Mouse (Mus musculus): ENCODE results near the gene Cav2. TPM values are rescaled to one million over a fixed set of nuclear protein-coding genes. Genes with fewer than 3 reads are reported as not detected.

The Cav2 gene
- 12.1 and 14.3 TPM in 2 replicates for polyA plus RNA-seq (2014; fragmentation: Nextera tagmentation; extraction: Ambion mirVana)

- peak within 1 kb of the TSS; percentile 97 for H3K4me2 ChIP-seq (ENCODE audit: low read length)
- H3K36me3 ChIP-seq (ENCODE audit: control insufficient read depth, insufficient read depth, low read length), result no peaks in the 10 kb centered on the region
- H3K9ac ChIP-seq (ENCODE audit: low read length), result peak within 1 kb of the TSS; percentile 75
- no peak within 1 kb of the TSS for H3K27ac ChIP-seq (ENCODE audit: low read depth, low read length)
- H3K4me1 ChIP-seq (ENCODE audit: control insufficient read depth, insufficient read depth, low read length), result peaks cover 9% of the 10 kb centered on the region; the same call in 1 of the 2 replicates
- DNase-seq (ENCODE audit: low spot score) (peak; percentile 69), ATAC-seq (peak; percentile 94)
- 1% methylated on average over 40 of the region's 40 CpGs for WGBS
- peak within 1 kb of the TSS; percentile 51 for H3K4me3 ChIP-seq (ENCODE audit: low read depth, low read length)
- H3K27me3 ChIP-seq (replicated peaks; ENCODE audit: control insufficient read depth, insufficient read depth, low read length), result 0 out of 2 replicates have a peak, but pooled peaks cover 4% of the 10 kb centered on the region
- no peaks in the 10 kb centered on the region for H3K9me3 ChIP-seq (replicated peaks; ENCODE audit: control insufficient read depth, low read length)
Observed at GRCm38 (mm10) chr6:17280939-17281756, at the start of gene Cav2. TSS of gene Cav2 (plus strand) at chr6:17281185.

- no peaks in the 10 kb centered on the region for H3K9me3 ChIP-seq (replicated peaks; ENCODE audit: control insufficient read depth, low read length)
- H3K4me2 ChIP-seq (ENCODE audit: low read length), result no peak overlapping the region
- no peaks in the 10 kb centered on the region for H3K4me1 ChIP-seq (ENCODE audit: control insufficient read depth, insufficient read depth, low read length)
- no peak overlapping the region for H3K27ac ChIP-seq (ENCODE audit: low read depth, low read length)
- H3K36me3 ChIP-seq (ENCODE audit: control insufficient read depth, insufficient read depth, low read length), result no peaks in the 10 kb centered on the region
- 93% methylated on average over 1 of the region's 1 CpGs for WGBS
- no peak overlapping the region for H3K4me3 ChIP-seq (ENCODE audit: low read depth, low read length)
- no peak overlapping the region for H3K9ac ChIP-seq (ENCODE audit: low read length)
- DNase-seq (ENCODE audit: low spot score), result no peak
- H3K27me3 ChIP-seq (replicated peaks; ENCODE audit: control insufficient read depth, insufficient read depth, low read length), result no peaks in the 10 kb centered on the region
- no peak for ATAC-seq
Observed at GRCm38 (mm10) chr6:17239693-17240092, 41.3 kb upstream of the Cav2 start.

GRCm38 (mm10) chr6:17241013-17241412 is 40.0 kb upstream of the Cav2 start:
- WGBS, result 96% methylated on average over 1 of the region's 1 CpGs
- H3K27ac ChIP-seq (ENCODE audit: low read depth, low read length), result no peak overlapping the region
- DNase-seq (ENCODE audit: low spot score), result no peak
- H3K4me2 ChIP-seq (ENCODE audit: low read length), result no peak overlapping the region
- no peaks in the 10 kb centered on the region for H3K27me3 ChIP-seq (replicated peaks; ENCODE audit: control insufficient read depth, insufficient read depth, low read length)
- H3K4me3 ChIP-seq (ENCODE audit: low read depth, low read length), result no peak overlapping the region
- H3K9ac ChIP-seq (ENCODE audit: low read length), result no peak overlapping the region
- no peak for ATAC-seq
- H3K4me1 ChIP-seq (ENCODE audit: control insufficient read depth, insufficient read depth, low read length), result no peaks in the 10 kb centered on the region
- H3K9me3 ChIP-seq (replicated peaks; ENCODE audit: control insufficient read depth, low read length), result no peaks in the 10 kb centered on the region
- H3K36me3 ChIP-seq (ENCODE audit: control insufficient read depth, insufficient read depth, low read length), result no peaks in the 10 kb centered on the region

- Histone ChIP-seq H3K4me1 (ENCODE audit: control insufficient read depth, insufficient read depth, low read length) (peaks cover 9% of the 10 kb centered on the region; the same call in 1 of the 2 replicates), H3K27me3 (replicated peaks; ENCODE audit: control insufficient read depth, insufficient read depth, low read length) (no peaks in the 10 kb centered on the region), H3K9me3 (replicated peaks; ENCODE audit: control insufficient read depth, low read length) (no peaks in the 10 kb centered on the region), H3K36me3 (ENCODE audit: control insufficient read depth, insufficient read depth, low read length) (no peaks in the 10 kb centered on the region), H3K27ac (ENCODE audit: low read depth, low read length) (no peak overlapping the region), H3K4me2 (ENCODE audit: low read length) (no peak overlapping the region), H3K9ac (ENCODE audit: low read length) (no peak overlapping the region), H3K4me3 (ENCODE audit: low read depth, low read length) (no peak overlapping the region)
- no peak for ATAC-seq
- no peak for DNase-seq (ENCODE audit: low spot score)
- 96% methylated on average over 2 of the region's 2 CpGs for WGBS
Observed at GRCm38 (mm10) chr6:17246959-17247358, 34.0 kb upstream of the Cav2 start.

GRCm38 (mm10) chr6:17247673-17248072 is 33.3 kb upstream of the Cav2 start:
- H3K9ac ChIP-seq (ENCODE audit: low read length), result no peak overlapping the region
- WGBS, result 64% methylated on average over 3 of the region's 3 CpGs
- H3K4me2 ChIP-seq (ENCODE audit: low read length), result no peak overlapping the region
- H3K27me3 ChIP-seq (replicated peaks; ENCODE audit: control insufficient read depth, insufficient read depth, low read length), result no peaks in the 10 kb centered on the region
- H3K4me3 ChIP-seq (ENCODE audit: low read depth, low read length), result no peak overlapping the region
- no peaks in the 10 kb centered on the region for H3K36me3 ChIP-seq (ENCODE audit: control insufficient read depth, insufficient read depth, low read length)
- DNase-seq (ENCODE audit: low spot score) (no peak), ATAC-seq (no peak)
- no peak overlapping the region for H3K27ac ChIP-seq (ENCODE audit: low read depth, low read length)
- H3K4me1 ChIP-seq (ENCODE audit: control insufficient read depth, insufficient read depth, low read length), result peaks cover 9% of the 10 kb centered on the region; the same call in 1 of the 2 replicates
- H3K9me3 ChIP-seq (replicated peaks; ENCODE audit: control insufficient read depth, low read length), result no peaks in the 10 kb centered on the region

GRCm38 (mm10) chr6:17248241-17248640 is 32.7 kb upstream of the Cav2 start:
- ATAC-seq, result peak; percentile 95
- DNase-seq (ENCODE audit: low spot score), result peak; percentile 87
- Histone ChIP-seq H3K4me2 (ENCODE audit: low read length) (no peak overlapping the region), H3K4me3 (ENCODE audit: low read depth, low read length) (no peak overlapping the region), H3K9ac (ENCODE audit: low read length) (no peak overlapping the region), H3K4me1 (ENCODE audit: control insufficient read depth, insufficient read depth, low read length) (peaks cover 9% of the 10 kb centered on the region; the same call in 1 of the 2 replicates), H3K9me3 (replicated peaks; ENCODE audit: control insufficient read depth, low read length) (no peaks in the 10 kb centered on the region), H3K27me3 (replicated peaks; ENCODE audit: control insufficient read depth, insufficient read depth, low read length) (no peaks in the 10 kb centered on the region), H3K36me3 (ENCODE audit: control insufficient read depth, insufficient read depth, low read length) (no peaks in the 10 kb centered on the region), H3K27ac (ENCODE audit: low read depth, low read length) (no peak overlapping the region)
- WGBS, result 9% methylated on average over 1 of the region's 1 CpGs

GRCm38 (mm10) chr6:17251958-17252357 is 29.0 kb upstream of the Cav2 start:
- Histone ChIP-seq H3K9ac (ENCODE audit: low read length) (no peak overlapping the region), H3K4me3 (ENCODE audit: low read depth, low read length) (no peak overlapping the region), H3K27me3 (replicated peaks; ENCODE audit: control insufficient read depth, insufficient read depth, low read length) (no peaks in the 10 kb centered on the region), H3K4me2 (ENCODE audit: low read length) (no peak overlapping the region), H3K9me3 (replicated peaks; ENCODE audit: control insufficient read depth, low read length) (no peaks in the 10 kb centered on the region), H3K27ac (ENCODE audit: low read depth, low read length) (no peak overlapping the region), H3K4me1 (ENCODE audit: control insufficient read depth, insufficient read depth, low read length) (peaks cover 9% of the 10 kb centered on the region; the same call in 1 of the 2 replicates), H3K36me3 (ENCODE audit: control insufficient read depth, insufficient read depth, low read length) (no peaks in the 10 kb centered on the region)
- 29% methylated on average over 1 of the region's 1 CpGs for WGBS
- ATAC-seq (no peak), DNase-seq (ENCODE audit: low spot score) (no peak)

GRCm38 (mm10) chr6:17258142-17258541 is 22.8 kb upstream of the Cav2 start:
- Histone ChIP-seq H3K4me2 (ENCODE audit: low read length) (no peak overlapping the region), H3K27ac (ENCODE audit: low read depth, low read length) (no peak overlapping the region), H3K4me1 (ENCODE audit: control insufficient read depth, insufficient read depth, low read length) (no peaks in the 10 kb centered on the region), H3K4me3 (ENCODE audit: low read depth, low read length) (no peak overlapping the region), H3K9ac (ENCODE audit: low read length) (no peak overlapping the region), H3K9me3 (replicated peaks; ENCODE audit: control insufficient read depth, low read length) (no peaks in the 10 kb centered on the region), H3K27me3 (replicated peaks; ENCODE audit: control insufficient read depth, insufficient read depth, low read length) (no peaks in the 10 kb centered on the region), H3K36me3 (ENCODE audit: control insufficient read depth, insufficient read depth, low read length) (no peaks in the 10 kb centered on the region)
- WGBS, result 93% methylated on average over 1 of the region's 1 CpGs
- ATAC-seq (no peak), DNase-seq (ENCODE audit: low spot score) (no peak)

GRCm38 (mm10) chr6:17258911-17259310 is 22.1 kb upstream of the Cav2 start:
- no peak for ATAC-seq
- no peak overlapping the region for H3K4me3 ChIP-seq (ENCODE audit: low read depth, low read length)
- no peaks in the 10 kb centered on the region for H3K4me1 ChIP-seq (ENCODE audit: control insufficient read depth, insufficient read depth, low read length)
- DNase-seq (ENCODE audit: low spot score), result no peak
- no peak overlapping the region for H3K27ac ChIP-seq (ENCODE audit: low read depth, low read length)
- H3K4me2 ChIP-seq (ENCODE audit: low read length), result no peak overlapping the region
- H3K27me3 ChIP-seq (replicated peaks; ENCODE audit: control insufficient read depth, insufficient read depth, low read length), result no peaks in the 10 kb centered on the region
- no peaks in the 10 kb centered on the region for H3K36me3 ChIP-seq (ENCODE audit: control insufficient read depth, insufficient read depth, low read length)
- H3K9me3 ChIP-seq (replicated peaks; ENCODE audit: control insufficient read depth, low read length), result no peaks in the 10 kb centered on the region
- H3K9ac ChIP-seq (ENCODE audit: low read length), result no peak overlapping the region
- 93% methylated on average over 1 of the region's 1 CpGs for WGBS
